Mouse (Mus musculus) gastrocnemius, postnatal 10 days (tissue): ENCODE results near the gene Drd4. TPM values are rescaled to one million over a fixed set of nuclear protein-coding genes. Genes with fewer than 3 reads are reported as not detected.
A peak's percentile ranks its signal among the peaks of the same experiment; 100 is the strongest.

Experiments used
- DNase-seq: peaks from one replicate; pipeline ENCODE4 v3.0.0; 2021; ENCODE audit warnings: mixed read lengths
- total RNA-seq, 2 experiments: library from RNA; stranded (reverse); gene quantifications; 2 replicates each; pipeline ENCODE4 v1.2.3; 2021

Drd4 gene
- total RNA-seq, 2 experiments from 2014 or later: 0.70 to 0.99 TPM

- no peak for DNase-seq
These were observed 980 bp downstream of the Drd4 start for GRCm38 (mm10) chr7:141292583-141293388.

DNA sequence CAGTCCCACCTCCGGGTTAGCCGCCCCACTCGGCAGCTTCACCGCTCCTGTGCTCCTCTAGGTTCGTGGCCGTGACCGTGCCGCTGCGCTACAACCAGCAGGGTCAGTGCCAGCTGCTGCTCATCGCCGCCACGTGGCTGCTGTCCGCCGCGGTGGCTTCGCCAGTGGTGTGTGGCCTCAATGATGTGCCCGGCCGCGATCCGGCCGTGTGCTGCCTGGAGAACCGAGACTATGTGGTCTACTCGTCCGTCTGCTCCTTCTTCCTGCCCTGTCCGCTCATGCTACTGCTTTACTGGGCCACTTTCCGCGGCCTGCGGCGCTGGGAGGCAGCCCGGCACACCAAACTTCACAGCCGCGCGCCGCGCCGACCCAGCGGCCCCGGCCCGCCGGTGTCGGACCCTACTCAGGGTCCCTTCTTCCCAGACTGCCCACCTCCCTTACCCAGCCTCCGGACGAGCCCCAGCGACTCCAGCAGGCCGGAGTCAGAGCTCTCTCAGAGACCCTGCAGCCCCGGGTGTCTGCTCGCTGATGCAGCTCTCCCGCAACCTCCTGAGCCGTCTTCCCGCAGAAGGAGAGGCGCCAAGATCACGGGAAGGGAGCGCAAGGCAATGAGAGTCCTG is 2.2 kb downstream of the Drd4 start:
- DNase-seq: peak; percentile 52

DNA sequence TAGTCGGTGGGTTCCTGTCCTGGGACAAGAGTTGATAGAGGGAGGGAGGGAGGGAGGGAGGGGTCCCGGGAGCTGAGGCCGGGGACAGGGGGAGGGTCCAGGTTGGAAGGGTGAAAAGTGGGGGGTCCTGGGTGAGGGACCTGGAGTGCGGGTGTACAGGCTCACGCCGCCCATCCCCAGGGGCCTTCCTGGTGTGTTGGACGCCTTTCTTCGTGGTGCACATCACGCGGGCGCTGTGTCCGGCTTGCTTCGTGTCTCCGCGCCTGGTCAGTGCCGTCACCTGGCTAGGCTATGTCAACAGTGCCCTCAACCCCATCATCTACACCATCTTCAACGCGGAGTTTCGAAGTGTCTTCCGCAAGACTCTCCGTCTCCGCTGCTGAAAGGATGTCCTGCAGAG is 2.7 kb downstream of the Drd4 start:
- DNase-seq: no peak

- DNase-seq: no peak
These were observed 6.3 kb downstream of the Drd4 start for GRCm38 (mm10) chr7:141297926-141298650.

- DNase-seq: no peak
These were observed 7.4 kb downstream of the Drd4 start for GRCm38 (mm10) chr7:141299175-141299574.

- DNase-seq: no peak
These were observed 9.6 kb downstream of the Drd4 start for GRCm38 (mm10) chr7:141301386-141301785.

- no peak for DNase-seq
These were observed 11.0 kb downstream of the Drd4 start for GRCm38 (mm10) chr7:141302702-141303268.

- no peak for DNase-seq
These were observed 12.7 kb downstream of the Drd4 start for GRCm38 (mm10) chr7:141304537-141304936.

DNA sequence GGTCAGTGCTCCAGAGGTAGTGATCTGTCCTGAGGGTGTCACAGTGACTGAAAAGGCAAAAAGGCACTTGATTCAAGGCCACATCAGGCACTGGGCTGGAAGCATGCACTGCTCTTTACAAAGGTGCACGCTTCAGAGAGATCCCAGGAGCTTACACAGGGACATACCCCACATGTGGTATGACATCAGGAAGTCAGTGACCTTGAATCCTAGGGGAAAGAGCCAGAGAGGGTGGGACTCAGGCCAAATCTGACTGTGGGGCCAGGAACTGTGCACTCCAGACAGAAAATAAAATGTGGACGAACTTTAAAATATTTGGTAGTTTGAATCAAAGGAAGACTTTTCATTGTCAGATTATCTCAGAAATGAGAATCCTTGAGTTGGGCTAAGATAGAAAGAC is 22.6 kb downstream of the Drd4 start:
- DNase-seq: no peak

GRCm38 (mm10) chr7:141315076-141315475 is 23.3 kb downstream of the Drd4 start:
- no peak for DNase-seq

GRCm38 (mm10) chr7:141315974-141316373 is 24.2 kb downstream of the Drd4 start:
- DNase-seq: no peak

- DNase-seq: no peak
These were observed 25.9 kb downstream of the Drd4 start for GRCm38 (mm10) chr7:141317619-141318132.

GRCm38 (mm10) chr7:141319446-141319845 is 27.6 kb downstream of the Drd4 start:
- DNase-seq: no peak

DNA sequence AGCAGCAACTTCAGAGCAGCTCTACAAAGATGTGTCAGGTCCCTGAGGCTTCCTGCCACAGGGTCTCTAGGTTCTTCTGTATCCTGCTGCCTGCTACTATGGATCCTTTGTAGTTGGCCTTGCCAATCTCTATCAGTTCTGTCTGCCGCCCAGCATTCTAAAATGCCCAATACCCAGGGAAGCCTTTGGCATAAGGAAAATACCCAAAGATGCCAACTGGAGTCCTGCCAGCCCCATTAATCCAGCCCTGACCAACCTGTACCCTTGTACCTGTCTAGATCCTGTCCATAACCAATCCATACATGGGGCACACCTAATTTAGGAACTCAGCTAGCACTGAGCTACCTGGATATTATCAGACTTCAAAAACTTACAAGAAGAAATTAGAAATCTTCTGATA is 32.9 kb downstream of the Drd4 start:
- DNase-seq: no peak

- DNase-seq: no peak
These were observed 35.0 kb downstream of the Drd4 start for GRCm38 (mm10) chr7:141326546-141327446.

GRCm38 (mm10) chr7:141327469-141328372 is 35.9 kb downstream of the Drd4 start, which contains the start of the genes Deaf1 and Tmem80:
Gene Deaf1 (minus strand): TSS chr7:141327690.
Gene Tmem80 (plus strand): TSS chr7:141327739.
- DNase-seq: peak; percentile 99

DNA sequence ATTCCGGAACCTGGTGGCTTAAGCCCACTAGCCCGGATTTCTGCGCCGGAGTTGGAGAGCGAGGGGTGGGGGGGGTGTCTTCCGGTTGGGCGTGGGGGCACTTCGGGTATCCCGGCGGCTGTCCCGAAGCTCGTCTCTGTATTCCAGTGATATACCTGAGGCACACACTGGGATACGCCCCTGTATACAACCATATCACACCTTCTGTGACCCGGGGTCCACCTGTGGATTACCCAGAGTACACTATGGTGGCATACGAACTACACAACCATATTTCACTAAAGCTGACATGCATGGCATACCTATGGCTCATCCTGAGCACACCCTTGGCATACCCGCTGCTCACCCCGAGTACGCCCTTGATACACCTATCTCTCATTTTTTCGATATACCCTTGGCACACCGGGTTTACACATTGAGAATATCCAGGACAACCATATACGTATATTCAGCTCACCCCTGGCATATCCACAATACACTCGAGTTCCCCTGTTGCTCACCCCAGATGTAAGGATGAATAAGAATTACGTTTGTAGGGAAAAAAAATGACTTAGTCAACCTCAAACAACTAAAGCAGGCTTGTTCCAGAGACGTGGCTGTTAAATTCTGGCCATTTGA is 36.7 kb downstream of the Drd4 start:
- no peak for DNase-seq

- no peak for DNase-seq
These were observed 38.9 kb downstream of the Drd4 start for GRCm38 (mm10) chr7:141330706-141331105.

DNA sequence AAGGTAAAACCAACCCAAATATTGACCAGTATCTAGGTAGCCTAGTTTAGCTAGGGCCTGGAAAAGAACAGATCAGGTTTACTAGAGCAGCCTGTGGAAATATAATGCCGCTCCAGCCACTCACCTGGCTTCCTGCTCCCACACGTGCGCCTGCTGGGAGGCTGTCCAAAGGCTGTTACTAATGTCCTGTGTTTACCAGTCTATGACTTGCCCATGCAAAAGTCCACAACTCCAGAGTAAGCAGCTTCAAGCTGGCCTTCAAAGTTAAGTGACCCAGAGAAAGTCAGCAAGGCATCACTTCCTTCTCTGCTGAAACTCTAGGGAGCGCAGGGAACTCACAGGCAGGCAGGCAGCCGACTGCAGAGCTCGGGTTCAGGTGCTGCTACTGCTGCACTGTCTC is 40.2 kb downstream of the Drd4 start:
- DNase-seq: no peak
